Mouse (Mus musculus): ENCODE data around the gene Eci1. TPM values are rescaled to one million over a fixed set of nuclear protein-coding genes. Genes with fewer than 3 reads are reported as not detected.
"Not testable (repeated sequence)": the region's sequence is repeated elsewhere in the genome, so short reads cannot be mapped to it uniquely, and the experiment has no call there.

The Eci1 gene
- polyA plus RNA-seq, 1 experiment: 28.7 TPM

GRCm38 (mm10) chr17:24441148-24441547, 14.7 kb downstream of the Eci1 start:
- no peak for DNase-seq (ENCODE audit: low read depth)
- TF ChIP-seq POLR2A (IDR thresholded peaks at IDR 0.05; ENCODE audit: borderline replicate concordance, extremely low read depth, insufficient read depth, insufficient read length, poor library complexity, severe bottlenecking): no peak
- TF ChIP-seq CTCF (IDR thresholded peaks at IDR 0.05; ENCODE audit: borderline replicate concordance, extremely low read depth, insufficient read depth, insufficient read length): peak; percentile 50; the same call in 1 of the 2 replicates

DNA sequence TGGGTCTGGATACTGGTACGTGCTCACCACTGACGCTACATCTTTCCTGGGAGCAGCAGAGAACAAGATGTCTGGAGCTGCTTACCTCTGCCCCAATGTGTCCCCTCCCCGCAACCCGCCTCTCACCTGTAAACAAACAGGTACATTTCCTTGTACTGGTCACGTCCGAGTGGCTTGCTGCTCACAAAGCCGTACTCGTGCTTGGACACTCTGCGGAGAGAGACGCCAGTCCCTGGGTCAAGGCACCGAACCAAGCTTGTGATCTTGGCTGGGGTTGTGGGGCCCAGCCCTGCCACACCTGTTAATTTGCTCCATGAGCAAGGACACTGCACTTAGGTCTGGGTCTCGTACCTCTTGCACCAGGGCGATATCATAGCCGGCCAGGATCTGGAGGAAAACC, 15.7 kb downstream of the Eci1 start:
- TF ChIP-seq POLR2A (IDR thresholded peaks at IDR 0.05; ENCODE audit: borderline replicate concordance, extremely low read depth, insufficient read depth, insufficient read length, poor library complexity, severe bottlenecking) (no peak), CTCF (IDR thresholded peaks at IDR 0.05; ENCODE audit: borderline replicate concordance, extremely low read depth, insufficient read depth, insufficient read length) (no peak)
- DNase-seq (ENCODE audit: low read depth): no peak

GRCm38 (mm10) chr17:24442632-24443155, 16.3 kb downstream of the Eci1 start, which contains the start of gene Dnase1l2:
Gene Dnase1l2 (minus strand): TSS chr17:24443105.
- no peak for DNase-seq (ENCODE audit: low read depth)
- no peak for TF ChIP-seq CTCF (IDR thresholded peaks at IDR 0.05; ENCODE audit: borderline replicate concordance, extremely low read depth, insufficient read depth, insufficient read length)
- no peak for TF ChIP-seq POLR2A (IDR thresholded peaks at IDR 0.05; ENCODE audit: borderline replicate concordance, extremely low read depth, insufficient read depth, insufficient read length, poor library complexity, severe bottlenecking)

GRCm38 (mm10) chr17:24443409-24443808, 17.0 kb downstream of the Eci1 start:
- no peak for DNase-seq (ENCODE audit: low read depth)
- no peak for TF ChIP-seq POLR2A (IDR thresholded peaks at IDR 0.05; ENCODE audit: borderline replicate concordance, extremely low read depth, insufficient read depth, insufficient read length, poor library complexity, severe bottlenecking)
- no peak for TF ChIP-seq CTCF (IDR thresholded peaks at IDR 0.05; ENCODE audit: borderline replicate concordance, extremely low read depth, insufficient read depth, insufficient read length)

DNA sequence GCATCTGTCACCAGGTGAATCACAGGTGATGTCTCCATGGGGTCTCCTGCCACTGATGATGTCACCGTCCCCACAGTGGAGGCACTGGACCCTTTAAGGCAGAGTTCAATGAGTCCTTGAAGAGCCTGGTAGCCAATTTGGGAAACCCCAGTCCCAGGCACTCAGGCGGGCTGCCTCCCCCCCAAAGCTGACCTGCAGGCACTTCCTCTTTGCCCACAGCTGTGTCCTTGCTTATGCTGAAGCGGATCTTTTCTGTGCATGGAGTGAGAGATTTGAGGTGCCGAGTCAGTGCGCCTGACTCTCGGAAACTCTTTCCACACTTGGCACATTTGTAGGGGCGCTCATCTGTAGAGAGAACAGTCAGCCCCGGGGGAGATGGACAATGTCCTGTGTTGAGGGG, 20.1 kb downstream of the Eci1 start:
- no peak for DNase-seq (ENCODE audit: low read depth)
- TF ChIP-seq CTCF (IDR thresholded peaks at IDR 0.05; ENCODE audit: borderline replicate concordance, extremely low read depth, insufficient read depth, insufficient read length) (no peak), POLR2A (IDR thresholded peaks at IDR 0.05; ENCODE audit: borderline replicate concordance, extremely low read depth, insufficient read depth, insufficient read length, poor library complexity, severe bottlenecking) (no peak)

DNA sequence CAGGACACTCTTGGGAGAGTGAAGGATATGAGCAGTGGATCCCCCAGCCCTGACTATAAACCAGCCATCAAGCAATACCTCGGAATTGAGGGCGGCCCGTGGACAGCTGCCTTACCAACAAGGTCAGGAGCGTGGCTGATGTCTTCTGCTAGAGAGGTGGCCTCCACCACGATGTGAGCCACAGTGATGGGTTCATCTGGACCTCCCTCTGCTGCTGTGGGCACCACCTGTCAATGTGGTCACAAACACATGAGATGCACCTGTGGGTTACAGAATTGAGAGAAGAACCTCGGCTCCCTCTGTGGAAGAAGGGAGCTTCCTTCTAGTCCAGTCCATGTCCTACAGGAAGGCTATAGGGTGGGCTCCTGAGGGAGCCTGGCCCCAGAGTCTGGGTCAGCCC, 23.1 kb downstream of the Eci1 start:
- TF ChIP-seq CTCF (IDR thresholded peaks at IDR 0.05; ENCODE audit: borderline replicate concordance, extremely low read depth, insufficient read depth, insufficient read length) (no peak), POLR2A (IDR thresholded peaks at IDR 0.05; ENCODE audit: borderline replicate concordance, extremely low read depth, insufficient read depth, insufficient read length, poor library complexity, severe bottlenecking) (no peak)
- no peak for DNase-seq (ENCODE audit: low read depth)

DNA sequence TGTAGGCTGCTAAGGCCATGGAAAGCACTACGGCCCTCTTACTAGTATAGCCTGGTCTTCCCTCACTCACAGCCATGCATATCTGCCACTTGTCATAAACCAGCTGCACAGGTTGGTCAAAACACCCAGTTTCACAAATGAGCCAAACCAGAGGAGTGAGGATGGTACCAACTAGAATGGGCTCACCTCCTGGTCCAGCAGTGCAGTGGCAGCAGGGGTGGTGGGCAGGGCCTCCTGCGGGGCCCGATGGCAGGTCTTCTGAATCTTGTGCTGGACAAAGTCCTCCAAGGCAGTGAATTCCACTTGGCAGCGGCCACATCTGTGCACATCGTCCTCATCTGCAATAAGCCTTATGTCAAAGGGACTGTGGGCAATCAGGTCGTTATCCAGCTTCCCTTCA, 24.8 kb downstream of the Eci1 start:
- TF ChIP-seq CTCF (IDR thresholded peaks at IDR 0.05; ENCODE audit: borderline replicate concordance, extremely low read depth, insufficient read depth, insufficient read length) (no peak), POLR2A (IDR thresholded peaks at IDR 0.05; ENCODE audit: borderline replicate concordance, extremely low read depth, insufficient read depth, insufficient read length, poor library complexity, severe bottlenecking) (no peak)
- DNase-seq (ENCODE audit: low read depth): no peak

DNA sequence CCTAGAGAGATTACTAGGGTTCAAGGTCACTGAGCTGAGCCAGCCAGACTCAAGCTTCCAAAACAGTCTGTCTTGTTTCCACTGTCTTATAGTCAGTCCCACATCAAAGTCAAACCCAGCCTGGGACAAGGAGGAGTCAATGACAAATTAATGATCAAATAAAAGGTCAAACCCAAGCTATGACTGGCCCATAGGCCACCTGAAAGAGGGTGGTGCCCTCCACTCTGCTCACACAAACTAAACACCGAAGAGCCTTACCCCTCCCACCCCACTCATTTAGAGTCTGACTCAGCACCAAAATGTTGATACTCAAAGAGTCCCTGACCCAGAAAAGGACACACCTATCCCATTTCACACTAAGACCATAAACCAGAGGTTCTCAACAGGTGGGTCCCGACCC, 26.9 kb downstream of the Eci1 start:
- no peak for DNase-seq (ENCODE audit: low read depth)
- TF ChIP-seq CTCF (IDR thresholded peaks at IDR 0.05; ENCODE audit: borderline replicate concordance, extremely low read depth, insufficient read depth, insufficient read length) (no peak), POLR2A (IDR thresholded peaks at IDR 0.05; ENCODE audit: borderline replicate concordance, extremely low read depth, insufficient read depth, insufficient read length, poor library complexity, severe bottlenecking) (no peak)

- TF ChIP-seq POLR2A (IDR thresholded peaks at IDR 0.05; ENCODE audit: borderline replicate concordance, extremely low read depth, insufficient read depth, insufficient read length, poor library complexity, severe bottlenecking): no peak
- TF ChIP-seq CTCF (IDR thresholded peaks at IDR 0.05; ENCODE audit: borderline replicate concordance, extremely low read depth, insufficient read depth, insufficient read length): no peak
- DNase-seq (ENCODE audit: low read depth): no peak
Measured at GRCm38 (mm10) chr17:24454218-24454755, 27.8 kb downstream of the Eci1 start.

DNA sequence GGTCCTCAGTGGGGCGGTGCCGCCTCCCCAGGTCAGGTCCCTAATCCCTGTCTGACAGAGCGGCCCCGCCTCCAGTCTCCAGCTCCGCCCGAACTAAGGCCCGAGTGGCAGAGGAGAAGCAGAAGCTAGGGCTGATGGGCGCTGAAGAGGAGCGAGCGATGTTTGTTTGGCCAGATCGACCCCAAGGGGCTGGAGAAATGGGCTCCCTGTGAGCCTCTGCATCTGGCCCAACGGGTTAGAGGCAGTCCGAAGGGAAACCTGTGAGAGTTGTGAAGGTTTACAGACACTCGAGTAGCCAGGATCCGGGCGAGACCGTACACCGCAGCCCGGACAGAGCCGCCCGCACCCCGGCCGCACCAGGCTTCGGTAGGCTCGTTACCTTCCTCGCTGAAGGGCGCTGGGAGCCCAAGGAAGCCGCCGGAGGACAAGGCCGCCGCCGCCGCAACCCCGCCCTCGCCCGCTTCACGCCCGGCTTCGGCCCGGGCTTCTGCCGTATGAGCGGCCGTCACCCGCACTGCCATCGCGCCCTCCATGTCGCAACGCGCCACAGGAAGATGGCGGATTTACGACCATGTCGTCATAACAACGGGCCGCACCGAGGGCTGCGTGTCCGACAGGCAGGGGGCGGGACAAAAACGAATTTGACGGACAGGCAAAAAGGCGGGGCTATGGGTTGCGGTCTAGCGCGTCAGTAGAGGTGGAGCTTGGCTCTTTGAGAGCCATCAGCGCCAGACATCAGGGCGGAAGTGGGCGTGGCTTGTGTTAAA, 28.5 kb downstream of the Eci1 start:
- peak; percentile 100 for DNase-seq (ENCODE audit: low read depth)
- TF ChIP-seq POLR2A (IDR thresholded peaks at IDR 0.05; ENCODE audit: borderline replicate concordance, extremely low read depth, insufficient read depth, insufficient read length, poor library complexity, severe bottlenecking) (peak; percentile 97), CTCF (IDR thresholded peaks at IDR 0.05; ENCODE audit: borderline replicate concordance, extremely low read depth, insufficient read depth, insufficient read length) (no peak)

DNA sequence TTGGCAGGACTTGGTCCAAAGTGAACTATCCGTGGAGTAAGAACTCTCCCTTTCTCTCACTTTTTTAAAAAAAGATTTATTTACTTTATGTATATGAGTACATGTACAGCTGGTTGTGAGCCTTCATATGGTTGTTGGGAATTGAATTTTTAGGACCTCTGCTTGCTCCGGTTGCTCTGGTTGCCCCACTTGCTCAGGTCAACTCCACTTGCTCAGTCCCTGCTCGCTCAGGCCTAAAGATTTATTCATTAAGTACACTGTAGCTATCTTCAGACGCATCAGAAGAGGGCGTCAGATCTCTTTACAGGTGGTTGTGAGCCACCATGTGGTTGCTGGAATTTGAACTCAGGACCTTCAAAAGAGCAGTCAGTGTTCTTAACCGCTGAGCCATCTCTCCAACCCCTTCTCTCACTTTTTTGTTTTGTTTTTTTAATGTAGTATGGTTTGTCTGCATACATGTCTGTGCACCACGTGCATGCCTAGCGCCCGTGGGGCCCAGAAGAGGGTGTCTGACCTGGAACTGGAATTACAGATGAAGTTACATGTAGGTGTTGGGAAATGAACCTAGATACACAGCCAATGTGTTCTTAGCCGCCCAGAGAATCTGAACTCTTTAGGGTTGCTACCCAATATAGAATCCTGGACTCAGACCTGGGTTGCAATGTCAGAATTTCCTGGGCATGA, 29.2 kb downstream of the Eci1 start:
- DNase-seq (ENCODE audit: low read depth): not testable (repeated sequence)
